Mouse (Mus musculus): Measurements from ENCODE around the gene Cpt1a. TPM values are rescaled to one million over a fixed set of nuclear protein-coding genes. Genes with fewer than 3 reads are reported as not detected.

The Cpt1a gene
- total and polyA plus RNA-seq, 3 experiments: 214 to 463 (median 344) TPM

- DNase-seq: peak; percentile 97
Observed at GRCm38 (mm10) chr19:3324931-3325711, 3.0 kb downstream of the Cpt1a start.

- peak; percentile 38 for DNase-seq
Observed at GRCm38 (mm10) chr19:3325771-3326478, 3.8 kb downstream of the Cpt1a start.

- DNase-seq: peak; percentile 50
Observed at GRCm38 (mm10) chr19:3326479-3327047, 4.4 kb downstream of the Cpt1a start.

- DNase-seq: peak; percentile 85
Observed at GRCm38 (mm10) chr19:3333247-3333646, 11.1 kb downstream of the Cpt1a start.

- peak; percentile 88 for DNase-seq
Observed at GRCm38 (mm10) chr19:3333694-3334515, 11.8 kb downstream of the Cpt1a start.

GRCm38 (mm10) chr19:3334550-3334949 lies 12.4 kb downstream of the Cpt1a start:
- no peak for DNase-seq

- peak; percentile 41 for DNase-seq
Observed at GRCm38 (mm10) chr19:3335917-3336316, 13.8 kb downstream of the Cpt1a start.

- DNase-seq: no peak
Observed at GRCm38 (mm10) chr19:3336485-3337255, 14.5 kb downstream of the Cpt1a start.

GRCm38 (mm10) chr19:3339187-3339586 lies 17.1 kb downstream of the Cpt1a start:
- DNase-seq: no peak

- DNase-seq: no peak
Observed at GRCm38 (mm10) chr19:3341021-3341420, 18.9 kb downstream of the Cpt1a start.

GRCm38 (mm10) chr19:3343929-3344328 lies 21.8 kb downstream of the Cpt1a start:
- DNase-seq: no peak

GRCm38 (mm10) chr19:3344636-3345544 lies 22.8 kb downstream of the Cpt1a start:
- no peak for DNase-seq

- no peak for DNase-seq
Observed at GRCm38 (mm10) chr19:3347784-3348183, 25.6 kb downstream of the Cpt1a start.

- peak; percentile 87 for DNase-seq
Observed at GRCm38 (mm10) chr19:3353415-3354111, 31.4 kb downstream of the Cpt1a start.

GRCm38 (mm10) chr19:3355096-3355495 lies 33.0 kb downstream of the Cpt1a start:
- DNase-seq: no peak

GRCm38 (mm10) chr19:3356516-3356915 lies 34.4 kb downstream of the Cpt1a start:
- DNase-seq: no peak

- DNase-seq: no peak
Observed at GRCm38 (mm10) chr19:3357620-3358019, 35.5 kb downstream of the Cpt1a start.

GRCm38 (mm10) chr19:3359841-3360588 lies 37.9 kb downstream of the Cpt1a start:
- no peak for DNase-seq

- DNase-seq: no peak
Observed at GRCm38 (mm10) chr19:3363510-3363909, 41.4 kb downstream of the Cpt1a start.

Data from adrenal gland, adult 2 months (tissue).